Mouse (Mus musculus) heart, postnatal 25 days (tissue): ENCODE data around the gene Prdm13. TPM values are rescaled to one million over a fixed set of nuclear protein-coding genes. Genes with fewer than 3 reads are reported as not detected.

Experiments used
- DNase-seq: peaks from one replicate; pipeline ENCODE4 v3.0.0; 2022; ENCODE audit warnings: low spot score
- intact Hi-C: fragments of 180-260 bp; cut with DNase I; formaldehyde crosslinking; loops from one replicate; pipeline ENCODE4 v1.15.1; 2025
- total RNA-seq, 2 experiments: library from RNA; stranded (reverse); gene quantifications; 2 replicates each; pipeline ENCODE4 v1.2.3; 2021

The Prdm13 gene
- total RNA-seq, 2 experiments from 2014 or later = not detected

- DNase-seq = no peak
- intact Hi-C loops = no loop called here
These were observed 6.7 kb downstream of the Prdm13 start for GRCm38 (mm10) chr4:21678975-21679623.

DNA sequence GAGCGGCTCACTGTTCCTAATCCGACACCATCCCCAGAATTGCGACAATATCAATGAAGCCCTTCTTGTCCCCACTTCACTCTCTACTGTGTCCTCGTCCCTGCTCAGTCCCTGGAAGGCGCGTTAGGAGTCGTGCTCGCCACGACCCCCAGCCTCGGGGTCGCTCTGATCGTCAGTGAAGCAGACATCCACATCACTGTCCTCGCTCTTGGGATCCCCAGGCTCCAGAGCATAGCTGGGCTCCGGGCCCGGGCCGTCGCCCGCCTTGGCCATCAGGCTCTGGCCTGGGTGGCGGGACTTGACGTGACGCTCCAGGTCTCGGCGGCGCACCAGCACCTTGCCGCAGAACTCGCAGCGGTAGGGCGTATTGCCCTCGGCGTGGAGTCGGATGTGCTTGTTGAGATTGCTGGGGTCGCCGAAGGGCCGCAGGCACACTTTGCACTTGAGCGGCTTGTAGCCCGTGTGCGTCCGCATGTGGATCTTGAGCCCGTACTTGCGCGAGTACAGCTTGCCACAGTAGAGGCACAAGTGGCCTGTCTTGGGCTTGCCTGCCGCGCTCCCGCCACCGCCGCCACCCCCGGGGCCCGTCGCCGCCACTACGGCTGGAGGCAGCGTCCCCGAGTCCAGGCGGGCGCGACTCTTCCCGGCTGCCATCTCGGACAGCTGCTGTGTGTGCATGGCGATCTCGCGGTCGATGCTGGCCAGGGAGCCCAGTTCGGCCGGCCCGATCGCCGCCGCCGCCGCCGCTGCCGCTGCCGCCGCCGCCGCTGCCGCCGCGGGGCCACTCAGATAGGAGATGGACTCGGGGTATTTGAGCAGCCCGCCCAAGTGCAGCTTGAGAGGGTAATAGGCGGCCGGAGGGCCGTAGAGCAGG, 7.4 kb downstream of the Prdm13 start:
- no peak for DNase-seq
- intact Hi-C loops = no loop called here

DNA sequence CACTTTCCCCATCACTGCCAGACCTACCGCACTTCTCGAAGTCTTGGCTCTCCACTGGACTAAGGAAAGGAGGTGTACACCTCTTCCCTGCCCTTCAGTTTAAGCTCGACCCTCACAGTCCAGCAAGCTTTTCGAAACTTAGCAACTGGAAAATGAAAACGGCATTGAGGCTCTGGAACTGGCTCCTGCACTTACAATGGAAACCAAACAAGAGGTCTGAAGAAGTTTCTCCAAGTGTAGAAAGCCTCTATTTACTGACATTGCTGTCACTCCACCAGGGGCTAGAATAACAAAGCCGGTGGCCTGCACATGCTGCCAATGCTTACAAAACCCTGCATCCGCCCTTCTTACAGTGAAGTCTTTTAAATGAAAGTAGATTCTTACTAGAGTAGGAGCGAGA, 11.1 kb downstream of the Prdm13 start:
- DNase-seq = no peak
- intact Hi-C loops = no loop called here

GRCm38 (mm10) chr4:21674042-21674441, 11.7 kb downstream of the Prdm13 start:
- intact Hi-C loops = no loop called here
- no peak for DNase-seq

DNA sequence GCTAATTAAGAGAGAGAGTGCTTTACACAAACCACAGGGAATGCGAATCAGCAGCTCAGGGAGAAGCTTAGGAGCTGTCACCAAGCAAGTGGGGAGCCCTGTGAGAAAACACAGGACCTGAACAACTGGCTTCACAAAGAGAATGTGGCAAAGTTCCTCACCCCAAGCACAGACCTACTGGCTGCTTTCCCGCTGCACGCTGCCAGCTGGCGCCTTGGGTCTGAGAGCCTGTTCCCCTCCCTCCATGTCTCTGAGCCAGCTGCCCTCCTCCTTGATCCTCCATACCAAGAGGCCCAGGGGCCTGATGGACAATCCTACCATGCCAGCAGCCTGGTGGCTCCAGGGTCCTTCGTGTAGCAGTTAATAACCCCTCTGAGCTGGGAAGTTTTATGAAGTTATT, 19.8 kb downstream of the Prdm13 start:
- intact Hi-C loops = no loop called here
- DNase-seq = no peak

DNA sequence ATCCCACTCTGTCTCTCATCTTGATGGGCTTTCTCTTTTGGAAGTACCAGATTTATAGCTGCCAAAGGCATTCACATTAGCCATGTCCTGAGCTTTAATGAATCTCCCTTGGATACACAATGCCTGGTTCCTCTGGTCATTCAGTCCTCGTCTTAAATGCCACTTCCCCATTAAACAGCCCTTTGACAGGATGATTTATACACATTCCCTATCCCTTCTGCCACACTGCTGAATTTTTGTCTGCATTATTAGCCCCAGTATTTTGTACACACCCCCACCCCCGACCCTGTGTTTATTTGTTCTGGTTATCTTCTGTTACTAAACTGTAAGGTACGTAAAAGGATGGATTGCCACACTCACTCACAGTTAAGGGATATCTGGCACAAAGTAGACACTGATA, 27.6 kb downstream of the Prdm13 start:
- intact Hi-C loops = no loop called here
- DNase-seq = no peak

DNA sequence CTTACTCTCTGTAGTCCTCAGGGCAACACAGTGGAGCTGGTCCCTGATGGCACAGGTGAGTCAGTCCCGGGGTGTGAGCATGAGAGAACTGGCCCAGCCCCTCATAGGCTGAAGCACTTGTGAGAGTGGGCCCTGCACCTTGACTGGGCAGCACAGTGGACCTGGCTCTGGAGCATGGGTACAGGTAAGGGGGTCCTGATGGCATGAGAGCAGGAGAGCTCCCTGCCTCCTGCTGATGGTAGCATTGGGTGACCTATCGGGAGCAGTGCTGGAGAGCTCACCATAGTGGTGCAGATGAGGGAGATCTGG, 56.5 kb downstream of the Prdm13 start:
- intact Hi-C loops = no loop called here
- DNase-seq = no peak

GRCm38 (mm10) chr4:21628367-21629274, 57.1 kb downstream of the Prdm13 start:
- no peak for DNase-seq
- intact Hi-C loops = no loop called here

Other genes starting within 250 kb of the Prdm13 start
- gene Ccnc, start 41.7 kb upstream of the Prdm13 start, total RNA-seq = 10 to 100 TPM; 14.4 to 17.9 TPM
- gene Usp45, start 81.2 kb upstream of the Prdm13 start, total RNA-seq = 10 to 100 TPM; 11.3 to 14.7 TPM
- 10 to 100 TPM; 17.5 to 19.4 TPM for gene Tstd3, start 81.2 kb upstream of the Prdm13 start, total RNA-seq
- gene Pnisr, start 161.6 kb upstream of the Prdm13 start, total RNA-seq = 10 to 100 TPM; 27.8 to 35.5 TPM
- 10 to 100 TPM; 35.0 to 37.1 TPM for gene Coq3, start 193.7 kb upstream of the Prdm13 start, total RNA-seq
- 1 to 10 TPM in 1 of 2 experiments, under 1 TPM in 1; 0.89 to 1.1 TPM for gene Faxc, start 245.4 kb upstream of the Prdm13 start, total RNA-seq